Mouse (Mus musculus): ENCODE data around the gene Stam2.

Stam2 gene

GRCm38 (mm10) chr2:52730891-52731290, 11.2 kb downstream of the Stam2 start:
- DNase-seq (ENCODE audit: low read depth, low spot score), result no peak

GRCm38 (mm10) chr2:52720231-52721025, 21.7 kb downstream of the Stam2 start:
- DNase-seq (ENCODE audit: low read depth, low spot score), result no peak

DNA sequence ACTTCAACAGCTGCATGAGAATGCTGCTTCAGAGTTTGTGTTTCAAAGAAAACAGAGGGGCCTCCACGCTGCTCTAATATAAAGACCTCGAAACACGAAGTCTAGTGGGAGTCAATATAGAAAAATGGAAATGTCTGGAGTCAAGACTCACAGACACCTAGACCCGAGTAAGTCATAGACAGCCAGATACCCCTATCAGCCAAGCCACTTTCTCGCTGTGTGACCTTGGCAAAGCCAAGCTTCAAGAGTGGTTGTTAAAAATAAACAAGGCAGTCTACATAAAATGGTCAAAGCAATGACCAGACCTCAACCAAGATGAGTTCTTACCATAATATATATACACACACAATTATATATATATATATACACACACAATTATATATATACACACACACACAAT, 25.0 kb downstream of the Stam2 start:
- no peak for DNase-seq (ENCODE audit: low read depth, low spot score)

DNA sequence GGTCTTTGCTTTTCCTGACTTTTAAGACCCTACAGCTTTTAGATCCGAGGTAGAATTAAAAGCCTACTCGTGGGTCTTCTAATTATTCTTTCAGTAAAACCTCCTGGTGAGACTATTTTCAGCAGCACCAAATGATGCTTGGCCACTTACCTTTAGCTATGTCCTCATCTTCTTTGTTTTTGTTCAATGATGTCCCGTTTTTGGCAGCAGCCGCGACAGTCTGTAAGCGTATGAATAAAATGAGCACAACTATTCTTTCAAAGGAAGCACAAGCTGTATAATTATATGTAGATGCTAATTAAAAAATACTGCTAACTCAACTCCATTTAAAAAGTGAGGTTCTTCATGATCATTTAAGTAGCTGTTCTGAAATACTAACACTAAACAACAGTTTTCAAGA, 26.5 kb downstream of the Stam2 start:
- DNase-seq (ENCODE audit: low read depth, low spot score), result no peak

- DNase-seq (ENCODE audit: low read depth, low spot score), result no peak
Observed at GRCm38 (mm10) chr2:52714111-52714510, 28.0 kb downstream of the Stam2 start.

DNA sequence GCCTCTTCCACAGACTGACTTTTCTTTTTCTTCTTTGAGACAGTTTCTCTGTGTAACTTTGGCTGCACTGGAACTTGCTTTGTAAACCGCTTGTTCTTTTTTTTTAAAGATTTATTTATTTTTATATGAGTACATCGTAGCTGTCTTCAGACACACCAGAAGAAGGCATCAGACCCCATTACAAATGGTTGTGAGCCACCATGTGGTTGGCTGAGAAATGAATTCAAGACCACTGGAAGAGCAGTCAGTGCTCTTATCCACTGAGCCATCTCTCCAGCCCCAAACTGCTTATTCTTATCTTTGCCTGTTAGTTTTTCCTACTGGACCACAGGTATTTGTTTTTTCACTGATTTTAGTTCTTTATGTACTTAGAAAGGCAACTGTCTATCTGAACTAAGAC, 31.3 kb downstream of the Stam2 start:
- no peak for DNase-seq (ENCODE audit: low read depth, low spot score)

GRCm38 (mm10) chr2:52709417-52709816, 32.7 kb downstream of the Stam2 start:
- no peak for DNase-seq (ENCODE audit: low read depth, low spot score)

DNA sequence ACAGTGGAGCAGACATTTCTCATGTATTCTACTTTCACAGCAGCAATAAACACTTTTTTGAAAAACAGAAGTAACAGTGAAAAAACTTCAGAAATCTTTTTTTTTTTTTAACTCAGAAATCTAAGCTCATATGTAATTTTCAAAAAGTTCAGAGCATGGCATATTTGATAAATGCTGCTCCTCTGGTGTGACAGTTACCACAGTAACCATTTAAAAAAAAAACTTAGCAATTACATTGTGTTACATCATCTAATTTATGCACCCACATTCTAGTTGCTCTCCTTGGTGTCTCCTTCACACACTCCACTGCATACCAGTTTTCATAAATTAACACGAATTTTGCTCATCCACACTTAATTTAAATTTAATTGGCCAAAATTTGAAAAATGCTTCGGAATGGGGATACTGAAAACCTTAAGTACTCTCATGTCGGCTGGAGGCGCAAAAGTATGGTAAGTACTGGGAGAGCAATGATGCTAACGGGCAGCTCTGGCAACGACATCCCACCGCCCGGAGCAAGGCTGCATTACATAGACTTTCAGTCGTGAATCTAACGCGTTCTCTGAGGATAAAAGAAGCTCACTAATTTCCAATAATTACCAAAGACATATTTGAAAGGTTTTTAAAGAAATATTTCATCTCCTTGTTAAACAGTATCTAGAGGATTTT, 40.6 kb downstream of the Stam2 start:
- DNase-seq (ENCODE audit: low read depth, low spot score), result no peak

DNA sequence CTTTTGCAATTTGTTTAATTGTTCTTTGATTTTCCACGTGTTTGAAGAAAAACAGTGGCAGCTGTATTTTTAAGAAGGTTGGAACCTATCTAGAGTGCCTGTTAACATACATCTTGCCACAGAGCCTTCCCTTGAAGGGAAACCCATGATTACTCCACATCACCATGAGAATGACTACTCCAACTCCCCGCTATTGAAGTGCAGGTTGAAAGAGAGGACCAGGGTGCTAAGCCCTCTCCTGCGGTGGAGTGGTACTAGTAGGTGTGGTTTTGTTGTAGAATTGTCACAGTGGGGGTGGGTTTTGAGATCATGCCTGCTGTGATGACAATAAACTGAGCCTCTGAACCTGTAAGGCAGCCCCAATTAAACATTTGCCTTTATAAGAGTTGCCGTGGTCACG, 41.7 kb downstream of the Stam2 start:
- DNase-seq (ENCODE audit: low read depth, low spot score), result no peak

DNA sequence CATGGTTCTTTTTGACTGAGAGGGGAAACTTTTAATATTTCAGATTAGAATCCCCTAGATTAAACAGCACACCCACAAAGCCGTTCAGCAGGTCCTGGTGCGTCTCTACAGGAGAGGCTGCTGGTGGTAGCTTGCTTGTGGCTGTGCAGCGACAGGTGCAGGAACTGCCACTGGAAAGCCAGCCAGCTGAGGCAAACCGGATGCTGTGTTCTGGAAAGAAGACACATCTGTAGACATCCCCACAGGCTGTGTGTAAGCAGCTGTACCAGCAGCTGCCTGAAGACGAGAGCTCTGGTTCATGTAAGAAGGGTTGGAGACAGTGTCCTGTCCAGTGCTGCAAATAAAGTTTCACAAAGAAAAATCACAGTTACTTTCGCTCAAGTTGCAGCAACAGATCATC, 47.5 kb downstream of the Stam2 start:
- no peak for DNase-seq (ENCODE audit: low read depth, low spot score)

- no peak for DNase-seq (ENCODE audit: low read depth, low spot score)
Observed at GRCm38 (mm10) chr2:52691745-52692144, 50.3 kb downstream of the Stam2 start.

DNA sequence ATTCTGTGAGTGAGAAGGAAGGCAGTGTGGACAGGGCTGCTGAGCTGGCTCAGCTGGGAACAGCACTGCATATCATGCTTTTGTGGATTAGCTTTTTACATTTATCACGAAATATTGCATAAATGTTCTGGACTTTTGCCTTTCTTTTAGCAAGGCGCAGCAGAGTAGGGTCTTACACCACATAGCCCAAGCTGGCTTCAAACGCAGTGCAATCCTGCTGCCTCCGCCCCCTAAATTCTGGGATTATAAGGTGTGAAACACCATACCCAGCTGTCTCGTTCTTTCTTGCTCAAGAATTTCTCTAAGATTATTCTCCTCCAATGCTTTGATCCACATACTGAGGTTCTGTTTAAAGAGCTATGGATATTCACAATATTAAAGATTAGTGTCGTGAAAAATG, 55.5 kb downstream of the Stam2 start:
- no peak for DNase-seq (ENCODE audit: low read depth, low spot score)

- DNase-seq (ENCODE audit: low read depth, low spot score), result no peak
Observed at GRCm38 (mm10) chr2:52677589-52677988, 64.5 kb downstream of the Stam2 start.

DNA sequence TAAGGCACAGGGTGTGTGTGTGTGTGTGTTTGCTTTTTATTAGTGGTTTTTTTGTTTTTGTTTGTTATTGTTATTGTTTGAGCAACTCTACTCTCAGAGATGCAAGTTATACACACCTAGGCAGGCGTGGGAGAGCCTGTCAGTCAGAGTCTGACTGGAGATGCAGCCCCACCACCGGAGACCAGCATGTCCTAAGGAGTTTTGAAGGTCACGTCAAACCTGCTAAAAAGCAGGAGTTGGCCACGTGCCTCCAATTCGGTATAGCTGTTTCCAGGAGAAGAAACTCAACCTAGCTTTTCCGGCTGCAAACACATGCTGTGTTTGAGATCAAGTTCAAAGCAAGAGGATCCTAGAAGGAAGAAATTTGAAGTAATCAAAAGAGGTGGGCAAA, 65.2 kb downstream of the Stam2 start:
- DNase-seq (ENCODE audit: low read depth, low spot score), result no peak

DNA sequence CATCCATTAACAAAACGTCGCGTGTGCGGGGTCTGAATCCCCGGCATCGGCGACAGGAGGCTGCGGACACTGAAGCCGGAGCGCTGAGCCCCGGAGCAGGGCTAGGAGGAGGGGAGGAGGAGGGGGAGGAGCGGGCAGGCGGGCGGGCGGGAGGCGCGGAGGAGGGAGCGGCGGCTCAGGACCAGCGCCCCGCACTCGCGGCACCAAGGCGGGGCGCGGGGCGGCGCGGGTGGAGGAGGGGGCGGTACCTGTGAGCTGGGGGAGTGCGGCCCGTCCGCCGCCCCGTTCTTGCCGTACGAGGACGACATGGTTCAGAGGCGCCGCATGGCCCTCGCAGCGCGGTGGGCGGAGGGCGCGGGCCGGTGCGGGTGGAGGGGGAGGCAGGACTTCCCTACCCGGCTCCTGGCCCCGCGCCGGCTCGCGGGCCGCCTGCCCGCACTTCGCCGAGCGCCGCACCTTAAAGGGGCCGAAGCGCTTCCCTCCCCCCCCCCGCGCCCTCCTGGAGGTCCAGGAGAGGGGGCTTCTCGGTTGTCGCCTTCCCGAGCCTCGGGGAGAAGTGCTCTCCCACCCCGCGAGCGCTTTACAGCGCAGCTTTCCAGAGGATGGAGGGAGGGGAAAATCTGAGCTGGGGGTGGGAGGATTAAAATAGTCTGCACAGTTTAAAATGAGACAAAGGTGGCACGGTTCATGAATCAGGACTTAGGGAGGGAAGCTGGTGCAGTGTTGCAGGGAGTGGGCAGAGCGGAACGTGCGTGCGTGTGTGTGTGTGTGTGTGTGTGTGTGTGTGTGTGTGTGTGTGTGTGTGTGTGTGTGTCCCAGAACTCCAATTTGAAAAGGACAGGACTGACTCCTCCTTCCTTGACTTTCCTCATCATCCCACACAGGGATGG, 65.8 kb downstream of the Stam2 start, which contains the start of gene Cacnb4:
Gene Cacnb4 (minus strand): TSS at position 809 of the 890 bp plus-strand sequence.
- DNase-seq (ENCODE audit: low read depth, low spot score), result no peak

DNA sequence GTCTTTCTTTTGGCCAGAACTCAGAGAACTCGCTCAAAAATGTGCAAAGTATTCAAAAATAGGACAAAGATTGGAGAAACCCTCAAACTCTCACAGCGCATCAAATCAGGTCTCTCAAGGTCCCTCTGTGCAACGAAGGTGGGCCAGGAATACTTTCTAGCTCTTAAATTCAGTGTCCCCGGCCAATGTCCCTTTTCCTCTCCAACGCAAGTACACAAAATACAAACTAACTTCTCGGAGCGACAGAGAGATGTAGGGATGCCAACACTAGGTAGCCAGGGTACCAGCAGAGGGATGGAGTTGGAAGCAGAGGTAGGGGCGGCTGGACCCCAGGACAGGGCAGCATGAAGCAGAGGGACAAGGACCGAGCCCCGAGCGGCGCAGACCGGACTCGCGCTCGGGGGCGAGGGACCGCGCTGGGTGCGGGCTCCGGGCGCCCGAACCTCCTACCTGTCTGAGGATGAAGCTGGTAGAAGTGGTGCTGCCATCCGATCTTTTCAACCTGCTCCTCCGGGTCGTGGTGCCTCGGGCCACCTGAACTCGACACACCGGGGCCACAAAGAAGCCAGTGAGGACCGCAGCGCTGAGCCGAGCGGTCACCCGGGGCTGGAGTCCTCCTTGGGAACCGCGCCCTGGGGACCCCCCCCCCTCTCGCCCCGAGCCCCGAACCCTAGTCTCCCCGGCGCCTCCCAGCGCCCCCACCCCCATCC, 66.6 kb downstream of the Stam2 start:
- no peak for DNase-seq (ENCODE audit: low read depth, low spot score)

- DNase-seq (ENCODE audit: low read depth, low spot score), result no peak
Observed at GRCm38 (mm10) chr2:52674886-52675277, 67.2 kb downstream of the Stam2 start.

DNA sequence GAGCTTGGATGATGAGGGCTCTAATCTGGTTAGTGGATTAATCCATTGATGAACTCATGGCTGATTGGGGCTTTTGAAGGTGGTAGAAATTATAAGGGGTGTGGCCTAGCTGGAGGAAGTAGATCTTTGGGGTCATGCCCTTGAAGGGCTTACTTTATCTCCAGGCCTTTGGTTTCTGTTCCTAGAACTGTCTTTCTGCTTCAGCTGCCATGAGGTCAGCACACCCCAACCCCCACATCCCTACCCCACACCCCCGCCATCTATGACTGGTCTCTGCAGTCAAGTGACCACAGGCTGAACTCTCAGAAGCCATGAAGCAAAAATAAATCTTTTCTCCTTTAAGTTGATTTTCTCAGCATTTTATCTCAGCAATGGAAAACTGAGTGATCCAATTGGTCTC, 68.9 kb downstream of the Stam2 start:
- DNase-seq (ENCODE audit: low read depth, low spot score), result no peak

GRCm38 (mm10) chr2:52670733-52671132, 71.3 kb downstream of the Stam2 start:
- DNase-seq (ENCODE audit: low read depth, low spot score), result no peak

DNA sequence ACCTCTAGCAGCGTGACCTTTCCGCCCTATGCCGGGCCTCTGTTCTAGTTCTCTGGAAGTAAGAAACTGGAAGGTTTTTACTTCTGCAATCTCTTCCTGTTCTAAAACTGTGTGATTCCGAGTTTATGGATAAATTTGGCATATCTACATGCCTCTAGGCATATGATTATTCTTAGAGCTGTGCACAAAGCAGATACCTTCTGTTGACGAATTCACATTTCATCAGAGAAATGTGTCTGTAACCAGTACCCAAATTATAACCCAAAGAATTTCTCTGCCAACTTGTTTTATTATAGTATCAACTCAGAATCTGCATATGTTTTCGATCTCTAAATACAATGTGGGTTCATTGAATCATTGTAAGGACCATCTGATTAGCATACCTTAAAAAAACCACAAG, 73.6 kb downstream of the Stam2 start:
- DNase-seq (ENCODE audit: low read depth, low spot score), result no peak

GRCm38 (mm10) chr2:52656722-52657121, 85.4 kb downstream of the Stam2 start:
- no peak for DNase-seq (ENCODE audit: low read depth, low spot score)

GRCm38 (mm10) chr2:52654541-52654940, 87.5 kb downstream of the Stam2 start:
- no peak for DNase-seq (ENCODE audit: low read depth, low spot score)
